Mouse (Mus musculus): Measurements from ENCODE around the gene Col4a5. TPM values are rescaled to one million over a fixed set of nuclear protein-coding genes. Genes with fewer than 3 reads are reported as not detected.

Gene Col4a5
- polyA plus RNA-seq (2015; fragmentation: Nextera tagmentation; extraction: Ambion mirVana), result 7.1 and 11.2 TPM in 2 replicates

DNA sequence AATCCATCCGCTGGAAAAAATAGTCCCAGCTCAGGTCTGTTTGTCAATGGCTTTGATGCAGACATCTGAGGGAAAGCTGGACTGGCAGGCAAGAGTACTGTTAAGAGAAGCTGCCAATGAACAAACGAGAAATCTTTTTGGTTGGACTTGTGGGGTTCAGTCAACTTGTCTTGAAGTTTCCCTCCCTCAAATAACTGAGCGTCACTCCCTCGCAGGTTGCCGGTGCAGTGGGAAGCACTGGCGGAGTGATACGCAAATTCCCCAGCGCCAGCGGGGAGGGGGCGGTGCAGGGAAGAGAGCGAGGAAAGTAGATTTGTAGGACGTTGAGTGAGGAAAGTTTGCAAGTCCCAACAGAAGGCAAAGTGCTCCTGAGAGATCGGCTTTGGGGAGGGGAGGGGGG is at the start of gene Col4a5:
Gene Col4a5, plus strand, starts transcription at position 276 of the 400 bp plus-strand sequence.

GRCm38 (mm10) chrX:141473470-141474302 is 1.5 kb upstream of the Col4a5 start, which contains the start of gene Col4a6:
Gene Col4a6 (minus strand): TSS chrX:141474076.

GRCm38 (mm10) chrX:141724937-141725918 is 250.0 kb downstream of the Col4a5 start, which contains the start of gene Irs4:
Gene Irs4 (minus strand): TSS chrX:141725263.

Other genes with a start within 250 kb of the Col4a5 start
- 0.43 and 0.69 TPM in 2 replicates for gene Col4a6, start 1.3 kb upstream of the Col4a5 start, polyA plus RNA-seq (2015; fragmentation: Nextera tagmentation; extraction: Ambion mirVana)
- gene Irs4, start 249.9 kb downstream of the Col4a5 start, polyA plus RNA-seq (2015; fragmentation: Nextera tagmentation; extraction: Ambion mirVana), result 0.18 and 0.22 TPM in 2 replicates

Data from adrenal gland, postnatal 0 days (tissue).